Mouse (Mus musculus) myocyte (in vitro differentiated cells): ENCODE data around the gene Ppm1a. TPM values are rescaled to one million over a fixed set of nuclear protein-coding genes. Genes with fewer than 3 reads are reported as not detected.

Source experiments
- H3K27me3 ChIP-seq: one replicate; pipeline ENCODE4 v1.6.1; 2011; ENCODE audit not compliant: control insufficient read depth, insufficient read depth, insufficient read length
- H3K36me3 ChIP-seq: one replicate; pipeline ENCODE4 v1.6.1; 2011; ENCODE audit not compliant: control insufficient read depth, insufficient read depth
- H3K4me2 ChIP-seq: one replicate; pipeline ENCODE4 v1.6.1; 2011; ENCODE audit warnings: low read depth, control low read depth
- H3K4me3 ChIP-seq: one replicate; pipeline ENCODE4 v1.5.1; 2011; ENCODE audit warnings: mild to moderate bottlenecking, control low read depth, moderate library complexity
- H3K79me2 ChIP-seq: one replicate; pipeline ENCODE4 v1.6.1; 2011; ENCODE audit not compliant: control insufficient read depth, insufficient read depth
- H3ac ChIP-seq: one replicate; pipeline ENCODE4 v1.6.1; 2011; ENCODE audit not compliant: control insufficient read depth, insufficient read length
- CEBPB ChIP-seq: IDR thresholded peaks from 2 replicates; pipeline ENCODE4 v1.6.1; 2011; ENCODE audit warnings: mild to moderate bottlenecking, moderate library complexity; ENCODE audit not compliant: poor library complexity, insufficient read depth, severe bottlenecking
- E2F4 ChIP-seq: IDR thresholded peaks from one replicate; pipeline ENCODE4 v1.6.1; 2011; ENCODE audit warnings: mild to moderate bottlenecking, control low read depth, moderate library complexity; ENCODE audit not compliant: insufficient read depth
- MAX ChIP-seq: IDR thresholded peaks from one replicate; pipeline ENCODE4 v1.6.1; 2011; ENCODE audit warnings: low read depth, mild to moderate bottlenecking, control low read depth
- MYOD1 ChIP-seq, 3 experiments: IDR thresholded peaks; one replicate each; pipeline ENCODE4 v1.6.1; 2011; ENCODE audit warnings: control low read depth in 2 of 3, low read depth in 2 of 3, mild to moderate bottlenecking in 2 of 3, moderate library complexity in 1 of 3; ENCODE audit not compliant: insufficient read length in 2 of 3, control insufficient read depth in 1 of 3
- MYOG ChIP-seq, 3 experiments: IDR thresholded peaks; one replicate each; pipeline ENCODE4 v1.6.1; 2011; ENCODE audit warnings: control low read depth in 2 of 3, low read depth in 2 of 3, mild to moderate bottlenecking in 2 of 3; ENCODE audit not compliant: insufficient read length in 2 of 3, control insufficient read depth in 1 of 3, insufficient read depth in 1 of 3
- POLR2A ChIP-seq: IDR thresholded peaks from one replicate; pipeline ENCODE4 v1.6.1; 2011; ENCODE audit warnings: low read depth, mild to moderate bottlenecking, control low read depth, moderate library complexity; ENCODE audit not compliant: insufficient read length
- POLR2AphosphoS2 ChIP-seq: IDR thresholded peaks from one replicate; pipeline ENCODE4 v1.6.1; 2011; ENCODE audit warnings: low read depth, control low read depth; ENCODE audit not compliant: insufficient read length
- REST ChIP-seq: IDR thresholded peaks from one replicate; pipeline ENCODE4 v1.6.1; 2011; ENCODE audit warnings: mild to moderate bottlenecking, control low read depth, moderate library complexity; ENCODE audit not compliant: insufficient read depth, insufficient read length
- SRF ChIP-seq: IDR thresholded peaks from one replicate; pipeline ENCODE4 v1.6.1; 2011; ENCODE audit warnings: low read depth; ENCODE audit not compliant: control insufficient read depth, insufficient read length
- TCF12 ChIP-seq: IDR thresholded peaks from one replicate; pipeline ENCODE4 v1.6.1; 2011; ENCODE audit warnings: mild to moderate bottlenecking, control low read depth; ENCODE audit not compliant: poor library complexity, insufficient read depth, severe bottlenecking
- TCF3 ChIP-seq: IDR thresholded peaks from one replicate; pipeline ENCODE4 v1.6.1; 2011; ENCODE audit warnings: low read depth, control low read depth; ENCODE audit not compliant: insufficient read length
- USF1 ChIP-seq: IDR thresholded peaks from one replicate; pipeline ENCODE4 v1.6.1; 2011; ENCODE audit warnings: low read depth, mild to moderate bottlenecking, control low read depth, moderate library complexity
- polyA plus RNA-seq: library from polyadenylated mRNA; unstranded; fragments of >200 nt; fragmentation: generic; extraction: Trizol; gene quantifications from one replicate; pipeline ENCODE4 v1.2.1, GENCODE M21; 2012; ENCODE audit warnings: missing spikeins

The Ppm1a gene
- polyA plus RNA-seq, 1 experiment, result 126 TPM

DNA sequence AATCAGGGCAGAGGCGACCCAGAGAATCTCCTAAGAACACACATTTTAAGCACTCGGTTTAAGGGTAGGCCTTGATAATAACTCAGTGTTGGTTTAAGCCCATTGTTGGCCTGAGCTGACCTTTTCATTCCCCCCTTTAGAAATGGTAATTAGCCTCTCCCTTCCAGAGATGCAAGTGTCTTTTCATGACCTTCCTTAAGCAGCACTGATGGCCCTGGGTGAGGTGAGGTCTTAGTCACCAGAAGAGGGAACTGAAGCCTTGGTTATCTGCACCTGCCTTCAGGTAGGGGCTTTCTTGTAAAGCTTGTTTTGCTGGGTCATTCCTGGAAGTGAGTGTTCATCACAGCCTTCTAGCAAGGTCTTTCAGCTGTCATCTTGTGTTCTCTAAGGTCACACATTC is 23.1 kb upstream of the Ppm1a start:
- H3K4me3 ChIP-seq, result no peak overlapping the region
- no peak overlapping the region for H3ac ChIP-seq
- no peaks in the 10 kb centered on the region for H3K27me3 ChIP-seq
- H3K36me3 ChIP-seq, result no peaks in the 10 kb centered on the region
- H3K79me2 ChIP-seq, result no peaks in the 10 kb centered on the region
- TF ChIP-seq CEBPB (no peak), TCF12 (no peak), E2F4 (no peak), POLR2A (no peak), USF1 (no peak), SRF (no peak), POLR2AphosphoS2 (no peak), REST (no peak), MAX (no peak), MYOG (IDR thresholded peaks at IDR 0.05; ENCODE audit: control insufficient read depth in 1 of 3, insufficient read depth in 1 of 3, insufficient read length in 2 of 3, low read depth in 2 of 3) (no peak), MYOD1 (IDR thresholded peaks at IDR 0.05; ENCODE audit: control insufficient read depth in 1 of 3, insufficient read length in 2 of 3, low read depth in 2 of 3) (no peak), TCF3 (no peak)
- no peak overlapping the region for H3K4me2 ChIP-seq

DNA sequence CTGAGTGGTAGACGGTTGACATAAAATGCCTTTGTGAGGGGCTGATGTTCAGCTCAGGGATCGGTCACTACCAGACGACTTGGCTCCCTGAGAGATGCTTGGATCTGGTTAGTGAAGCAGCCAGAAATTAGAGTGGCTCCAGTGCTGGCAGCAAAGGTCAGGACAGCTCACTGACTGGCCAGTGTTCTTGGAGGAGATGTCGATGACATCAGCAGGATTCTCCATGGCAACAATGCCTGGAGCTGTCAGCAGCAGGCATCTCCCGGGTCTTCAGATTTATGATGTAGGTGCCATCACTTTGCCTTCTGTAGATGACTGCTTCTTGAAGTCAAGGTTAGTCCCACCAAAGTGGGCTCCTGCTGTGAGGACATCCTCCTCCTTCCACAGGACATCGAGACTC is 16.1 kb upstream of the Ppm1a start:
- no peaks in the 10 kb centered on the region for H3K36me3 ChIP-seq
- H3K4me2 ChIP-seq, result no peak overlapping the region
- H3ac ChIP-seq, result no peak overlapping the region
- H3K27me3 ChIP-seq, result no peaks in the 10 kb centered on the region
- TF ChIP-seq TCF12 (no peak), MYOD1 (IDR thresholded peaks at IDR 0.05; ENCODE audit: control insufficient read depth in 1 of 3, insufficient read length in 2 of 3, low read depth in 2 of 3) (no peak), USF1 (no peak), E2F4 (no peak), TCF3 (no peak), SRF (no peak), CEBPB (no peak), POLR2AphosphoS2 (no peak), MYOG (IDR thresholded peaks at IDR 0.05; ENCODE audit: control insufficient read depth in 1 of 3, insufficient read depth in 1 of 3, insufficient read length in 2 of 3, low read depth in 2 of 3) (no peak), REST (no peak), POLR2A (no peak), MAX (no peak)
- H3K79me2 ChIP-seq, result no peaks in the 10 kb centered on the region
- H3K4me3 ChIP-seq, result no peak overlapping the region

DNA sequence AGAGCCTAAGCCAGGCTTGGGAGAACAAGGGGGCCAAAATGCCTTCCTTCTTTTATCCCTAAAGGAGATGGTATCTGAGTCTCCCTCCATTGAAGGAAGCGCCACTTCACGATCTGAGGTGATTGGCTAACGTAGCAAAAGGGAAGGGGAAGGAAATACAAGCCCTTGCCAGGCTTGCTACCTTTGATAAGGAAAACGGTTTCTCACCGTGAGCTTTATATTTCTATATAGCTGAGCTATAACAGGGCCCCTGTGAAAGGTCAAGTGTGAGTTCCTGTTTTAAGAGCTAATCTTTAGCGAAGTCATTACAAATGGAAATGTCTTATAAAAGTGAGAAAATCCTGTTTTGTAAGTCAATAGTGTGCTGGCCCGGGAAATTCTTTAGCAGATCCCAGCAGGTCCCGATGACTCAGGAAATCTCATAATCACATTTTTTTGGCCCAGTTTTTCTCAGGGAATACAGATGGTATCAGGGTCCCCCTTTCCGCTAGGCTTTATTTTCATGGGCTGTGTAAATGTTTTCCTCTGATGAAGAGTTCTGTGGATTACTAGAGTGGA is 12.4 kb upstream of the Ppm1a start:
- H3K36me3 ChIP-seq, result no peaks in the 10 kb centered on the region
- H3K27me3 ChIP-seq, result no peaks in the 10 kb centered on the region
- no peak overlapping the region for H3ac ChIP-seq
- TF ChIP-seq POLR2AphosphoS2, result no peak
- TF ChIP-seq REST, result no peak
- TF ChIP-seq MYOG (IDR thresholded peaks at IDR 0.05; ENCODE audit: control insufficient read depth in 1 of 3, insufficient read depth in 1 of 3, insufficient read length in 2 of 3, low read depth in 2 of 3), result no peak
- TF ChIP-seq SRF, result no peak
- TF ChIP-seq CEBPB, result no peak
- TF ChIP-seq POLR2A, result no peak
- no peak for TF ChIP-seq TCF12
- TF ChIP-seq E2F4, result no peak
- no peak for TF ChIP-seq TCF3
- TF ChIP-seq USF1, result no peak
- TF ChIP-seq MYOD1 (IDR thresholded peaks at IDR 0.05; ENCODE audit: control insufficient read depth in 1 of 3, insufficient read length in 2 of 3, low read depth in 2 of 3), result no peak
- TF ChIP-seq MAX, result no peak
- no peaks in the 10 kb centered on the region for H3K79me2 ChIP-seq
- H3K4me3 ChIP-seq, result no peak overlapping the region
- H3K4me2 ChIP-seq, result no peak overlapping the region

DNA sequence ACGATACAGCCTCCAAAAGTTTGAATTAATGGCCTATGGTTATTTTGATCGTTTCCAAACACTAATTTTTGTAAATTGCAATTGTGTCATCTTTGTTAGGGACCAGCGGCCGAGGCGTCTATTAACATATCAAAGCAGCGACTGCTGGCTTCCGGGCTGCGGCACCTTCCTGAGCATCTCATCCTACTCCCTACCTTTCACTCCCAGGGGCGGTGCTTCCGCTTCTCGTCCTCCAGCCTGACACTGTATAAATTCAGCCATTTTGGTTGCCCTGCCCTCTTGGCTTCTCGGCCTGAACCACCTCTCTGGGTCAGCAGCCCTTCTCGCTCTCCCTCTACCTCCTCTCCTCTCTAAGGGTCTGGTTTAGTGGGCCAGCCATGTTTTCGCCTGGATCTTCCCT is 11.8 kb upstream of the Ppm1a start:
- TF ChIP-seq USF1, result no peak
- TF ChIP-seq E2F4, result no peak
- no peak for TF ChIP-seq MYOD1 (IDR thresholded peaks at IDR 0.05; ENCODE audit: control insufficient read depth in 1 of 3, insufficient read length in 2 of 3, low read depth in 2 of 3)
- no peak for TF ChIP-seq MAX
- TF ChIP-seq TCF12, result no peak
- no peak for TF ChIP-seq SRF
- TF ChIP-seq TCF3, result no peak
- TF ChIP-seq CEBPB, result no peak
- no peak for TF ChIP-seq POLR2AphosphoS2
- TF ChIP-seq REST, result no peak
- TF ChIP-seq MYOG (IDR thresholded peaks at IDR 0.05; ENCODE audit: control insufficient read depth in 1 of 3, insufficient read depth in 1 of 3, insufficient read length in 2 of 3, low read depth in 2 of 3), result no peak
- no peak for TF ChIP-seq POLR2A
- Histone ChIP-seq H3K79me2 (no peaks in the 10 kb centered on the region), H3K4me2 (no peak overlapping the region), H3K27me3 (no peaks in the 10 kb centered on the region), H3K4me3 (no peak overlapping the region), H3ac (no peak overlapping the region), H3K36me3 (no peaks in the 10 kb centered on the region)
